Mouse (Mus musculus) adrenal gland (tissue): ENCODE measurements at regions not wholly inside any gene's neighbourhood (a gene's known extent, or its start where the extent isn't known, plus 50 kb on each side); places are given as distances from the start of the nearest gene placed in this dataset.

Experiments used
- intact Hi-C: fragments of 180-260 bp; cut with DNase I; formaldehyde crosslinking; loops from one replicate; pipeline ENCODE4 v1.15.1; 2025

DNA sequence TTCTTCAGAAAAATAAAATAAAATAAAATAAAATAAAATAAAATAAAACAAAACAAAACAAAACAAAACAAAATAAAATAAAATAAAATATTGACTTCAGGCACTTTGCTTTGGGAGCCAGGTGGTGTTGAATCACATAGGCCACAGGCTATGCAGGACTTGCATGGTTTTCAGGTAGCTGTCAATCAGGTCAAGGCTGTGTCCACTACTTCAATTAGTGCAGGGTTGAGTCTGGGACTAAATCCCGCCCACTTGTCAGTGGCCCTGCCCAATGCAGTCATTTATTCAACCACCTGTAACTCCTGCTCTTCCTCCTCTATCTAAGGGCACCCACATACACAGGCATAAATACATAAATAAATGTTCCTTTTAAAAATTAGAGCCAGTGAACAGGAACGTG lies 497.3 kb upstream of the Gm5415 start:
- intact Hi-C loops: no loop called here

DNA sequence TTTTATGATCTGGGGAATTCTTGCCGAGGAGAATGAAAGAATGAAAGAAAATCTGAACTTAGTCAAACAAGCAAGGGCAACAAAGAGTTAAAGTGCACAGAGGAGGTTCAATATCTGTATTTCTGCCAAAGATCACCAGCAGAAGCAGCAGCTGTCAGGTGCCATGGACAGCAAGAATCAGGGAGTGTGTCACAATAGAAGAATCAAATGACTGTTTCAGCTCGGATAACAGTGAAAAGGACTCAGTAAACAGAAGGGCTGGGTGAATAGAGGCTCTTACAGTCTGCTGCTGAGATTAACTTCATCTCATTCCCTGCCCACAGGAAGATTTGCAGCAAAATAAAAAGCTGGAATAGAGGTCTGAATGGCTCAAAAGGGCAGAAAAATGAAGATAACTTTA lies 495.3 kb upstream of the Gm5415 start:
- intact Hi-C loops: no loop called here

DNA sequence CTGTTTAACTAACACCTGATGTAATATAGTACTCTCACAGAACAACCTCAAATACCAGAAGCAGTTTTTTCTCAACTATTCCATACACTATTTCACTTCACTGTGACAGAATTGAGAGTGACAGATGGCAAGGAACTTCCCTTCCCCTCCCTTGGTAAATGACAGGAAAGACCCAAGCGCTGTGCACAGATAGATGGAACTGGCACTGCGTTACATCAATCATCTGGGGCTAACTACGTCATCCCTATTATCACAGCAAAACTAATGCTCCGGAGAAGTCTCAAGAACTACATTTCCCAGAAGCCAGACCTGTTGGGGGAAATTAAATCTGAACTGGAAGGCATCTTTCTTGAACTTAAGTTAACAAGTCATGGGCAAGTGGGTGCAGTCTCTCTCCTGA lies 493.6 kb upstream of the Gm5415 start:
- intact Hi-C loops: no loop called here

DNA sequence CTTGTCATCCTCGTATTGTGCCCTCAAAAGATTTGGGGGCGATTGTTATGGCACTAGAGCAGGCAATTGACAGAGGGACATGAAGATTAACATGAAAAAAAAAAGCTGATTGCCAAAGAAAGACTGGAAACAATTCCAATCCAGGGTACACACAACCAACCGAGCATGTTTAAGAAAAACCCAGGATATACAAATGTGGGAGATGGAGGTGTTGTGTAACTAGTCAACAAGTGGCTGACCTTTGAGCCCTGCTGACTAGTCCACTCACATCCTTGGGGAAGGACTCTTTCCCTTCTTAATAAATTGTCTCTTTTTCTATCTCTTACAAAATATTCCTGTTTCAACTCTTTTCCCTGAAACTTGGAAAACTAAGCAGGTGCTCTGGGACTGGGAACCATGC lies 484.9 kb upstream of the Gm5415 start:
- intact Hi-C loops: no loop called here

DNA sequence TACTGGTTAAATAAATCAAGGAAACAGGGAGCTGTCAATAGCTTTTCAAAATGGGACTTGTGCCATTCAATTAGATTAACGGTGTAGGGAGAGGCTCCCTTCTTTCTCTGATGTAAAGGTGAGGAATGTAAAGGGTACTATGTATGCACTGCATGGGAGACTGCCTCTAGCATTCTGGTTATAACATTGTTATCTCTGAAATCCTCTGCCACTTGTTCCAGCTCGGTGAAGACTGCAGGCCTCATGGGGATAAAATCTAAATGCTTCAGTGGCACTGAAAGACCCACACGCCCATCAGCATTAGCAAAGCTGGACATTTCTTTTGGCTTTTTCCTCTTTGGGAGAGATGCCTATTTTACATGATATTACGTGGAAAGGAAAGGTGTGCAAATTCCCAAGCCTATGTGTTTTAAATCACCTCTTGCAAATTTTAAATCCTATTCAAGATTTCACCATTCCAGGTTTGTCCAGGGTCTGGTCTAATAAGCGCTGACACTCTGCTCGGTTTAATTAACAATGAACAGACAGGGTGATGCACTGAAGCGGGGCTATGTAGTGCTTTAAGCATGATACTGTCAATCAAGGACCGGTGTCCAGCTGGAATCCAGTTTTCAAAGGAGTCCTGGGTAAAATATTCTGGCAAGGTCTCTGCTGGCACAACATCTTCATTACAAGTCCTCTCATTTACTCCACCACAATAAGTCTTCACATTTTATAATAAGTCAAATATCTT lies 479.8 kb upstream of the Gm5415 start:
- intact Hi-C loops: loop anchor here (10.0 kb wide), 1 partner anchor 852 kb away; the partner anchor contains the start of gene Khdrbs2

DNA sequence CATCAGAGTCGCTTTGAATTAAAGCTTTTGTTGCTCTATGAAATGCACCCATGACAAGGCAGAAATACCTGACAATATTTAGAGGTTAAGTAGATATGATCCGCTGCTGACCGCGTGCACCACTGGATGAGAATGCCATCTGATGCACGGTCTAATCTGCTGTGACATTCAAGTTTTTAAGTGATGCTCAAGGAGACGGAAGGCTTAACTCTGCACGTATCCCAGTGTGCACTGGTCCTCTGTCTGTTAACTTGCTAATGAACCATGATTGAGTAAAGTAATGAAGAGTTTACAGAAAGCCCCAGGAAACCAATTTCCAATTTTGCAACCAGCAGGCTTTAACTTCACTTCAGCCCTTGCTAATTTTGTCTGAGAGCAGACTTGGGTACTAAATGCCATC lies 478.3 kb upstream of the Gm5415 start:
- intact Hi-C loops: loop anchor here (10.0 kb wide), 1 partner anchor 851 kb away; the partner anchor contains the start of gene Khdrbs2

DNA sequence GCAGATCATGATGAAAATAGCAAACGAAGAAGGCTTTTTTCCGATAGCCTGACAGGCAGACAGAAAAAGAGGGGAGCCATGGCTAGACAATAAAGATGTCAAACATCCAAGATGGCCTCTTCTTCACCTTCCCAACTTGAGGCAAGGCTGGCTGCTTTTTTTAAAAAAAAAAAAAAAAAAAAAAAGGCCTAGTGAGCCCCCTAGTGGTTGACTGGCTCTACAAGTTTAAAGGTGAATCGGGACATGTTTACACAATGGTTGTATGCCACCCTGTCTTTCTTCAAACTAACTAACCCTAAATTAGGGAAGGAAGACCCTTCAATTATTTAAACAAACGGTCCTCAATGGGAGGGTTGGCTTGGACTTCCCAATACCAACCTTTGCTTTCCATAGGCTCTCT lies 475.8 kb upstream of the Gm5415 start:
- intact Hi-C loops: loop anchor here (10.0 kb wide), 1 partner anchor 848 kb away; the partner anchor contains the start of gene Khdrbs2

GRCm38 (mm10) chr1:33003992-33004391 lies 456.9 kb upstream of the Gm5415 start:
- intact Hi-C loops: no loop called here

DNA sequence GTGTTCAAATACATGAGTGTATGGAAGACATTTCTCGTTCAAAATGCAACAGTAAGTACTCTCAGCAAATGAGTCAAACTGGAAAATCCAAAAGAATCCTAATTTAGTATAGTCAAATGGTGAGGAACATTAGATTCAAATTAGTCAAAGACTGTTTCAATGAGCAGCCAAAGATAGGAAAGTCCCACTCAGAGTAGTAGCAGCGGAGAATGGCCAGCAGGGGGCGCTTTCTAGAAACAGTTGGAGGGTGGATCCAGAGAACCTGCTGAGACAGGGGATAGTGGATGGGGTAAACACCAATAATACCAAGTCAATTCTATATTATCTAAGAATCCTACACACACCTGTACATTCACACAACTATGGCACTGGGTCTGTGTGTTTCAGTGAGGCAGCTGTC lies 417.9 kb upstream of the Gm5415 start:
- intact Hi-C loops: no loop called here

- intact Hi-C loops: loop anchor here (10.0 kb wide), 1 partner anchor 175 kb away; no protein-coding TSS in a partner anchor
These were observed 412.2 kb upstream of the Gm5415 start for GRCm38 (mm10) chr1:32959316-32959715.

- intact Hi-C loops: no loop called here
These were observed 399.2 kb upstream of the Gm5415 start for GRCm38 (mm10) chr1:32946254-32946653.

- intact Hi-C loops: no loop called here
These were observed 383.3 kb upstream of the Gm5415 start for GRCm38 (mm10) chr1:32930381-32930780.

DNA sequence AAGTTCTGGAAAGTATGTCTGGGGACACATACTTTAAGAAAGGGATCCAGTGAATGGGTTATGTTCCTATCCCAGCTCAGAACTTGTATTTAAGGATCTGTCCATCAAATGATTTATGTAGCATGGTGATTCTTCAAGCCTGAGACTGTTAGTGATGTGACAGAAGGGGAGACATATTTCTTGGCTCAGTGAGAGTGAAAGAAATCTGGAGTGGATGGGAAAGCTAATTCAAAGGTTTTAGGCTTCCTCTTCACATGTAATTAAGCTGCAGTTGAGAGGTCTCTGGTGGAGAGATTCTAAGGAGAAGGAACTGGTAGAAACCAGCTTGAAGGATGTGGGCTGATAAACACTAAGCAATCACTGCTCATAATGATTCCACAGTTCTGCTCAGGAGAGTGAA lies 355.3 kb upstream of the Gm5415 start:
- intact Hi-C loops: no loop called here

DNA sequence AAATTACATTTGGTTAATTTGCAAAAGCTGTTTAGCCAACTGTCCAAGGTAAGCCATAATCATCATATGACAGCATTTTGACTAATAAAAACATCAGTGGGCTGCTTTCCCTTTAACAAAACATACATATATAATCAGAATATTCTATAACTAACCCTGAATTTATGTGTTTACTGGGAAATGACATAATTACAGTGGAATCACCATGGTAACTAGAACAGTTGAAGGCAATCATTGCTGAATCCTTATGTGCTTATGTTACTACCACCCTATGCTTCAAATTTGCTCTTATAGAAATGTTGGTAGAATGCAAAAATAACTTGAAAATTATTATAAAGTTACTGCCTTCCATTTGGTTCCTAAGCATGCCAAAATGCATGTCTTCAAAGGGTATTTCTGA lies 340.6 kb upstream of the Gm5415 start:
- intact Hi-C loops: no loop called here

DNA sequence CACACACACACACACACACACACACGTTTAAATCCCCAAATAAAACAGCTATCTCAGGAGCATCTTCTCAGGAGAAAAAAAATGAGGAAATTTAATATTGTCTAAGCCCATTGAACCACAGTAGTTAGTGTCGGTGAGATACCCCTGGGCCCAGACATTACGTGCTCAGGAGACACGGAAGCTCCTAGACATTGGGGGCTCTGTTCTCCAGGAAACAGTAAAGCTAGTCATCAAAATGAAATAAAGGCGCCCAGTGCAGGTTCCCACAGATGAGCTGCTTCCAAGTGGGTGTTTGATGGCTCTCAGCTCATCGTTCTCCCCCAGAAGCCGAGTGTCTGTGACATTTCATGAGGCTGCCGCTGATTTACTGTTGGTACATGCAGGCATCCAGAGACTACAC lies 325.8 kb upstream of the Gm5415 start:
- intact Hi-C loops: no loop called here

DNA sequence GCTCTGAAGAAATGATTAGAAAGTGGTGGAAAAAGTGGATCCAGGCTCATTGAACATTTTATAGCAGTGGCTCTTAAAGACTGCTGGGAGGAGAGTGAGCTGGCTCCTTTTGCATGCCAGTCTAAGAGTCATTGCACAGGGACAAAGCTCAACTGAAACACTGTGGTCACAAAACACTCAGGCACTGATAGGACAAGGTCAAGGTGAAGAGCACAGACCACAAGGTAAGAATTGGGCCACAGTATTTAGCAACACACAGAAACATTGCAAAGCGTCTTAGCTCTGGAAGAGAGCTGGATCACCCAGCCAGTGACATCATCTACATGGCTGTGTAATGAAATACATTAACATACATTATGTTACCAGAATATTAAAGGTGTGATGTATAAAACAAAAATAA lies 319.0 kb upstream of the Gm5415 start:
- intact Hi-C loops: no loop called here

DNA sequence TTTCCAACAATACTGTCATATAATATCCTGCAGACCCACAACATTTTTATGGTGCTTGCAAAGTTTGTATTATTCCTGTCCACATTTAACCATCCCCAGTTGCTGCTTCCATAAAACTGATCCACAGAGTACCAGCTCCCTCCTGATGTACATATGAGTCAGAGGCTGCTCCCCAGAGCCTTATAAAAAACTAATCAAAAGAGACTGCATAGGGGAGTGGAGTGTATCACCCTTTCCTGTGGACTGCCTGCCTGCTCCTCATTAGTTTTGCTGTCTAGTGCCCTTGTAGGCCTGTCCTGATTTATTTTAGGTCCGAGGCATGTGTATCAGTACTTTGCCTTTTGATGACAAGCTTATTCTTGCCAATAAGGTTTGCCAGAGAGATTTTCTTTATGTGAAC lies 310.9 kb upstream of the Gm5415 start:
- intact Hi-C loops: no loop called here
